Mouse (Mus musculus) brain, embryonic 14.5 days (tissue): ENCODE measurements at regions not wholly inside any gene's neighbourhood (a gene's known extent, or its start where the extent isn't known, plus 50 kb on each side); places are given as distances from the start of the nearest gene placed in this dataset.

Experiments used
- CTCF ChIP-seq: fragments of 200-500 bp; IDR thresholded peaks from 2 replicates; pipeline ENCODE4 v1.5.1; 2012; ENCODE audit warnings: inconsistent platforms, mild to moderate bottlenecking, moderate library complexity, borderline replicate concordance; ENCODE audit not compliant: insufficient read depth, insufficient read length; ENCODE audit errors: extremely low read depth
- POLR2A ChIP-seq: fragments of 200-500 bp; IDR thresholded peaks from 2 replicates; pipeline ENCODE4 v1.6.1; 2012; ENCODE audit warnings: mild to moderate bottlenecking, inconsistent platforms, borderline replicate concordance; ENCODE audit not compliant: poor library complexity, insufficient read depth, insufficient read length, severe bottlenecking; ENCODE audit errors: extremely low read depth

- TF ChIP-seq POLR2A = no peak
- TF ChIP-seq CTCF = no peak
These were observed 145.2 kb upstream of the Cdh4 start for GRCm38 (mm10) chr2:179297057-179297456.
